Mouse (Mus musculus): ENCODE data around the gene Csmd2.

- no peak for TF ChIP-seq CTCF (IDR thresholded peaks at IDR 0.05; ENCODE audit: extremely low read depth, insufficient read depth, insufficient read length, insufficient replicate concordance)
- no peak for TF ChIP-seq POLR2A (IDR thresholded peaks at IDR 0.05; ENCODE audit: low read depth, low read length)
These were observed 153.8 kb downstream of the Csmd2 start for GRCm38 (mm10) chr4:128141161-128142101.

Measured in spleen, adult 2 months (tissue).